Mouse (Mus musculus): ENCODE data around the gene Stxbp1. TPM values are rescaled to one million over a fixed set of nuclear protein-coding genes. Genes with fewer than 3 reads are reported as not detected.

Stxbp1 gene
- 156 and 171 TPM in 2 replicates for polyA plus RNA-seq (2012; rRNA removed)

DNA sequence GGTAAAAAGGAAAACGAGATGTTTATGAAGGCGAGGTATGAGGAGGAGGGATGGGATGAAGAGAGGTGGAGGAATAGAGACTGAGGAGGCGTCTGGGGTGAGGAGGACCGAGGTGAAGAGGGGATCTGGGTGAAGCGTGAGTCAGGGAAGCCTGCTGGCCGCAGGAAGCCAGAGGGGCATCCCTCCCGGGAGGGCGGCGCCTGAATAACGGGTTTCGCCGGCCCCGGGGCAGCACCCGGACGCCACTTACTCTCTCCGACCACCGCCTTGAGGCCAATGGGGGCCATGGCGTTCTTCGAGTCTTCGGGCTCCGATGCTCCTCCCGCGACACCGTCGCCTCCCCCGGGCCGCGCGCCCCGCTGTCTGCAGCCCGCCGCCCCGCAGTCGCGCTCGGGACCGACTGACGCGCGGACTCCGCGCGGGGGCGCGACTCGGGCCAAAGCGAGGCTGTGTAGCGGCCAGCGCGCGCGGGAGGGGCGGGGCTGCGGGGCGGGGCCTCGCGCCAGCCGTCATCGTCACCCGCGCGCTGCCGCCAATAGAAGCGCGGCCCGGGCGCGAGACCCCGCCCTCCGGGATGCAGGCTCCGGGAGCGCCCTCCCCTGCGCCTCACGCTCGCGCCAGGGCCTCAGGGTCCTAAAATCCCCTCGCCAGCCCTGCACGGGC lies at the start of gene Stxbp1:
TSS of gene Stxbp1 (minus strand) at position 441 of the 663 bp plus-strand sequence.

DNA sequence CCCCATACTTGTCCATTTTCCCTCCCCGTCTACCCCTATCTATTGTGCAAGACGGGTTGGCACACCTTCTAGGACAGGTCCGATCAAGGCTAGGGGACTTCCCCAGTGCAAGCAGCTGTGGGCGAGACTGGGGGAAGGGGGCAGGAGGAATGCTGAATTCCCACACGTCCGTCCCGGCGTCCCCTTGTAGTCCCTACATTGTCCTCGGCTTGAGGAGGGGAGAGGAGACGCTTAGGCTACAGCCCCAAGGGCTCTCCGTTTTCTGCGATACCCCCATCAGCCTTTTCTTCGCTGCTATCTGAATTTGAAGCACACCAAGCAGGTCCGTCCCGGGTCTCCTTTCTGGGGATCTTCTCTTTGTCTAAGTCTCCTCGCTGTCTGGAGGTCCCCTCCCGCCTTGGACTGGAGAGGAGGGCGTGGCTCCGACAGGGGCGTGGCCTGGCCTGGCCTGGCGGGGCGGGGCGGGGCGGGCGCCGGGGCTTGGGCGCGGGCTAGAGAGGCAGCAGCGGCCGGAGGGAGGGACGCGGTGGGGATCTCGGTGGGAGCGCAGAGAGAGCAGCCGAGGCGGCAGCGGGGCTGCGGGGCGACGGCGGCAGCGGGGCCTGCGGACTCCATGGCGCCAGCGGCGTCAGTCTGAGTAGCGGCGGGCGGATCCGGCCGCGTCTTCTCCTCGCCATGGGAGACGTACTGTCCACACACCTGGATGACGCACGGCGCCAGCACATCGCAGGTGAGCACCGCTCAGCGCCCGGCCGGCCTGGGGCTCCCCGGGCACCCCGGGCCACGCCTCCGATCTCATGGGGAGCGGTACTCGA lies 28.8 kb upstream of the Stxbp1 start, which contains the start of gene Fam129b:
TSS of gene Fam129b (plus strand) at position 440 of the 815 bp plus-strand sequence.

DNA sequence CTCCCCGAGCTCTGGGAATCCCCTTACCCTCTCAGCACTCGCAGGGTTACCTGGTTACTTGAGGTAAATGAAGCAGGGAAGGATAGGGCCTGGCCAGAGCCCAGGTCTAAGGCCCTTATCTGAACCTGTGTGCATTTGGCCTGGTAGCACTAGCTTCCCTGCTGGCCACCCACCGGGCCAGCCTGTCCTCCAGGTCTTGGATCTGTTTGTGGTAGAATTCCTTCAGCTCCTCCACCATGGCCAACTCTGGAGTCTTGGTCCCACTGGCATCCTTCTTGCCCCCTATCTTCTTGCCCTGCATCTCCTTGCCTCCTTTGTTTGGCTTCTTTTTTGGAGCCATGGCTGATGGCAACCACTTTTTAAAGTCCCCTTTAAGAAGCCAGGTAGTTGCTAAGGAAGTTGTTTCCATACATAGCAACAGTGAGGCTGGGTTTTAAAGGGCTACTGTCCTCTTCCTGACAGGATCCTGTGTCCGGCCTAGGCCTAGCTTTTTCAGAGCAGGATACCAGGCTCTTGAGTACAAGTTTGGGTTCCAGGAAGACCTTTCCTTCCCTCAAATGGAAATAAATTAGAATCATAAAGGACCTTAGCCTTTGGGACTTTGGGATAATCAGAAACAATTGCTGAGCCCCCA lies 62.9 kb downstream of the Stxbp1 start, which contains the start of gene Cfap157:
TSS of gene Cfap157 (minus strand) at position 381 of the 634 bp plus-strand sequence.

DNA sequence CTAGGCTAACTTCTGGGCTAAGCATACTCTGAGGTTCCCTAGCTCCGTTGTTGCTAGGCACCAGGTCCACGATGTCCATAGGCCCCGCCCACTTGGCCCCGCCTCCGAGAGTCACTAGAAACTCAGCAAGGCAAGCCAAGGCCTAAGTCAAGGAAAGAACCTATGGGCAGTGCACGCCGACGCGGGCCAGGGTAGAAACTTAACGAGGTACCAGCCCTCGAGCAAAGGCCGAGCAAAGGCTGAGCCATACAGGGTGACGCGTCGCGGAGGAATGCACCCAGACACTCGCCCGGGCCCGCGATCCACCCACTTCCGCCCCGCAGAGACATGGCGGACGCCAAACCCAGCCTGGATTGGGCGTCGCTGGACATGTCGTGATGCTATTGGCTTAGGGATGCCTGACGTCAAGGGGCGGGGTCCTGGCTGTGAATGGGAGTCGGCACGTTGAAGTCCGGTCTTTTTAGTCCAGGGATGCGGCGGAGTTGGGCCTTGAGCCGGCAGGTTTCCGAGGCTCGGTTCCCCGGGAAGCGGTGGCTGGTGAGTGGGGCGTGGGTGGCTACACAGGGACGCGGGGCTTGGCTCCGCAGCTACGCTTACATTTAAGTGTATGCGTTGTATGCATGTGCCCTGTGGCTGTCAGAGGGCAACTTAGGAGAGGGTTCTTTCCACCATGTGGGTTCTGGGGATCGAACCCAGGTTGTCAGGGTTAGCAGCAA lies 71.5 kb downstream of the Stxbp1 start, which contains the start of the genes Ttc16 and Ptrh1:
TSS of gene Ttc16 (minus strand) at position 275 of the 716 bp plus-strand sequence.
TSS of gene Ptrh1 (plus strand) at position 428 of the 716 bp plus-strand sequence.

DNA sequence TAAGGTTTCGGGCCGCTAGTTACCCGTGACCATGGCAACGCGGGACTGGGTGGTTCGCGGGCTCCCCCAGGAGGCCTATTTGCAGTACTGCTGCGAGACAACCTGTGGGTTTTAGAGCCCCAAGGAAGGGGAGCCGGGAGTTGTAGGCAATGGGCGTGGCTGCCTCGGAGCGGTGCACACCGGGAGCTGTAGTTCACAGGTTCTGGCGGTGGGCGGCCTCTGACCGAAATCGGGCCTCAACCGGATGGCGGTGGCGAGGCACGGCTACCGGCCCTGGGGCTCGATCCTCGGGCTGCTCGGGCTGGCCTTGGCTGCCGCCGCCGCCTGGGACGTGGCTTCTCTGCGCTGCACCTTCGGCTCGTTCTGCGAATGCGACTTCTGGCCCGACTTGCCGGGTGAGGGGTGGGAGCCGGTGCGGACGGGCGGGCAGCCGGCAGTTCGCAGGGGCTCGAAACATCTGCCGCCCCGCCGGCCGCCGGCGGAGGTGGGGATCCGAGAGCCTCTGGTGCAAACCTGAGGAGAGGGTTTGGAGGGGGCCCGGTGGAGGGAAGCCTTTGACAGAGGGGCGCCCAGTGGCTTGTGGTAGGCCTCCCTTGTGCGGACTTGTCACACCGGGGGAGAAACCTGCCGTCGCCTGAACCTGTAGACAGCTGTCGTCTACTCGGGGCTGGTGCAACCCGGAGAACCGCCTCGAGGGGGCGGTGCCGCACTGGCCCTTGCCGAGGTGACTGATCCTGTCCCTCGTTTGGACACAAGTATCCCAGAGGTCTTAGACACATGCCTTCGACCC lies 89.8 kb downstream of the Stxbp1 start, which contains the start of gene Tor2a:
TSS of gene Tor2a (plus strand) at position 179 of the 790 bp plus-strand sequence.

DNA sequence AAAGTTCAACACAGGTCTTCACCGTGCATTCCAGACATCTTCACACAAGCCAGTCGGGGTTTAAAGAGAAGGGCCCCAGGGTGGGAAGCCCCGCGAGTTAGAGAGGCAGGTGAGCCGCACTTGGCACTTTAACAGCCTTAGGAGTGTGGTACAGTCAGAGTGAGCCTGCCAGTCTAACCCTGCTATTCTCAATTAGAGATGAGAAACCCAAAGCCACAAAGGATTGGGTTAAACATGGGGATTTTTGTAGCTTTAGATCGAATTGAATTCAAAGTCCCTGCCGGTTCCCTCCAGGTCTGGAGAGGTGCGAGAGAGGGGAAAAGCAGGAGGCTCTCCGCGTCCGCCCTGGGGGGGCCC lies 106.2 kb downstream of the Stxbp1 start, which contains the start of gene 6330409D20Rik:
TSS of gene 6330409D20Rik (minus strand) at position 101 of the 357 bp plus-strand sequence.

Other genes starting within 250 kb of the Stxbp1 start
- 20.1 and 25.6 TPM in 2 replicates for gene St6galnac6, start 247.5 kb downstream of the Stxbp1 start, polyA plus RNA-seq (2012; rRNA removed)
- gene Ak1, start 225.5 kb downstream of the Stxbp1 start, polyA plus RNA-seq (2012; rRNA removed) = 35.9 and 36.5 TPM in 2 replicates
- 24.4 and 31.1 TPM in 2 replicates for gene Eng, start 200.7 kb downstream of the Stxbp1 start, polyA plus RNA-seq (2012; rRNA removed)
- gene Fpgs, start 143.1 kb downstream of the Stxbp1 start, polyA plus RNA-seq (2012; rRNA removed) = 35.7 and 45.6 TPM in 2 replicates
- gene Cdk9, start 134.2 kb downstream of the Stxbp1 start, polyA plus RNA-seq (2012; rRNA removed) = 243 and 261 TPM in 2 replicates
- 43.8 and 50.4 TPM in 2 replicates for gene Sh2d3c, start 126.2 kb downstream of the Stxbp1 start, polyA plus RNA-seq (2012; rRNA removed)
- 3.1 TPM in 2 replicates for gene 6330409D20Rik, start 106.2 kb downstream of the Stxbp1 start, polyA plus RNA-seq (2012; rRNA removed)
- 66.0 and 68.9 TPM in 2 replicates for gene Tor2a, start 90.0 kb downstream of the Stxbp1 start, polyA plus RNA-seq (2012; rRNA removed)
- 1.2 and 1.7 TPM in 2 replicates for gene Ttc16, start 71.6 kb downstream of the Stxbp1 start, polyA plus RNA-seq (2012; rRNA removed)
- 8.2 and 9.7 TPM in 2 replicates for gene Ptrh1, start 71.5 kb downstream of the Stxbp1 start, polyA plus RNA-seq (2012; rRNA removed)
- 0.41 and 1.1 TPM in 2 replicates for gene Cfap157, start 62.8 kb downstream of the Stxbp1 start, polyA plus RNA-seq (2012; rRNA removed)
- gene Fam129b, start 28.9 kb upstream of the Stxbp1 start, polyA plus RNA-seq (2012; rRNA removed) = 40.9 and 49.2 TPM in 2 replicates
- gene Rpl12, start 114.3 kb upstream of the Stxbp1 start, polyA plus RNA-seq (2012; rRNA removed) = 826 and 889 TPM in 2 replicates
- 26.4 and 26.6 TPM in 2 replicates for gene Lrsam1, start 114.4 kb upstream of the Stxbp1 start, polyA plus RNA-seq (2012; rRNA removed)
- gene Slc2a8, start 134.8 kb upstream of the Stxbp1 start, polyA plus RNA-seq (2012; rRNA removed) = 26.6 and 27.4 TPM in 2 replicates